Mouse (Mus musculus) testis, adult 2 months (tissue): ENCODE measurements around the gene Pamr1. TPM values are rescaled to one million over a fixed set of nuclear protein-coding genes. Genes with fewer than 3 reads are reported as not detected.

Source experiments
- H3K27ac ChIP-seq: fragments of 200-500 bp; 2 replicates; pipeline ENCODE4 v1.5.1; 2012; ENCODE audit warnings: low read depth, low read length; ENCODE audit not compliant: control insufficient read depth, insufficient read depth
- H3K27me3 ChIP-seq: fragments of 200-500 bp; 2 replicates; pipeline ENCODE4 v1.6.1; 2012; ENCODE audit warnings: mild to moderate bottlenecking, low read length, moderate library complexity; ENCODE audit not compliant: control insufficient read depth, insufficient read depth
- H3K36me3 ChIP-seq: fragments of 200-500 bp; 2 replicates; pipeline ENCODE4 v1.6.1; 2012; ENCODE audit warnings: mild to moderate bottlenecking, low read length; ENCODE audit not compliant: control insufficient read depth, insufficient read depth
- H3K4me1 ChIP-seq: fragments of 200-500 bp; 2 replicates; pipeline ENCODE4 v1.6.1; 2012; ENCODE audit warnings: low read length; ENCODE audit not compliant: control insufficient read depth, insufficient read depth
- H3K4me3 ChIP-seq: fragments of 200-500 bp; 2 replicates; pipeline ENCODE4 v1.5.1; 2012; ENCODE audit warnings: low read depth, mild to moderate bottlenecking, low read length, moderate library complexity, mixed read lengths; ENCODE audit not compliant: control insufficient read depth
- CTCF ChIP-seq: fragments of 200-500 bp; IDR thresholded peaks from 2 replicates; pipeline ENCODE4 v1.5.1; 2012; ENCODE audit warnings: low read depth, mild to moderate bottlenecking, inconsistent platforms, low read length, moderate library complexity; ENCODE audit not compliant: control insufficient read depth, insufficient read depth, insufficient replicate concordance
- POLR2A ChIP-seq: fragments of 200-500 bp; IDR thresholded peaks from 2 replicates; pipeline ENCODE4 v1.6.1; 2012; ENCODE audit warnings: low read depth, mild to moderate bottlenecking, inconsistent platforms, low read length, moderate library complexity; ENCODE audit not compliant: control insufficient read depth
- polyA plus RNA-seq: library from polyadenylated mRNA; depleted of rRNA; stranded (reverse); fragments of >200 nt; gene quantifications from 2 replicates; pipeline ENCODE4 v1.2.3, GENCODE M21; 2012

The Pamr1 gene
- polyA plus RNA-seq, 1 experiment, result 2.8 TPM

- Histone ChIP-seq H3K4me3 (no peak overlapping the region), H3K27me3 (no peaks in the 10 kb centered on the region), H3K27ac (no peak overlapping the region), H3K36me3 (no peaks in the 10 kb centered on the region), H3K4me1 (no peaks in the 10 kb centered on the region)
- TF ChIP-seq CTCF, result no peak
- no peak for TF ChIP-seq POLR2A
Measured at GRCm38 (mm10) chr2:102610485-102610884, 60.7 kb downstream of the Pamr1 start.

GRCm38 (mm10) chr2:102616637-102617036, 66.8 kb downstream of the Pamr1 start:
- Histone ChIP-seq H3K4me3 (no peak overlapping the region), H3K4me1 (no peaks in the 10 kb centered on the region), H3K27me3 (no peaks in the 10 kb centered on the region), H3K27ac (no peak overlapping the region), H3K36me3 (no peaks in the 10 kb centered on the region)
- no peak for TF ChIP-seq CTCF
- TF ChIP-seq POLR2A, result no peak

GRCm38 (mm10) chr2:102620744-102621429, 71.1 kb downstream of the Pamr1 start:
- TF ChIP-seq CTCF (no peak), POLR2A (no peak)
- H3K36me3 ChIP-seq, result no peaks in the 10 kb centered on the region
- no peaks in the 10 kb centered on the region for H3K4me1 ChIP-seq
- no peak overlapping the region for H3K27ac ChIP-seq
- no peak overlapping the region for H3K4me3 ChIP-seq
- H3K27me3 ChIP-seq, result no peaks in the 10 kb centered on the region

GRCm38 (mm10) chr2:102622176-102622575, 72.4 kb downstream of the Pamr1 start:
- Histone ChIP-seq H3K36me3 (no peaks in the 10 kb centered on the region), H3K4me1 (no peaks in the 10 kb centered on the region), H3K27me3 (no peaks in the 10 kb centered on the region), H3K4me3 (no peak overlapping the region), H3K27ac (no peak overlapping the region)
- TF ChIP-seq CTCF (no peak), POLR2A (no peak)

GRCm38 (mm10) chr2:102622943-102623342, 73.1 kb downstream of the Pamr1 start:
- Histone ChIP-seq H3K27ac (no peak overlapping the region), H3K4me3 (no peak overlapping the region), H3K4me1 (no peaks in the 10 kb centered on the region), H3K27me3 (no peaks in the 10 kb centered on the region), H3K36me3 (no peaks in the 10 kb centered on the region)
- TF ChIP-seq CTCF, result no peak
- TF ChIP-seq POLR2A, result no peak

GRCm38 (mm10) chr2:102624538-102624937, 74.7 kb downstream of the Pamr1 start:
- Histone ChIP-seq H3K36me3 (no peaks in the 10 kb centered on the region), H3K27me3 (no peaks in the 10 kb centered on the region), H3K4me1 (no peaks in the 10 kb centered on the region), H3K27ac (no peak overlapping the region), H3K4me3 (no peak overlapping the region)
- TF ChIP-seq POLR2A, result no peak
- TF ChIP-seq CTCF, result no peak

- no peak overlapping the region for H3K4me3 ChIP-seq
- no peaks in the 10 kb centered on the region for H3K36me3 ChIP-seq
- no peak overlapping the region for H3K27ac ChIP-seq
- no peaks in the 10 kb centered on the region for H3K4me1 ChIP-seq
- H3K27me3 ChIP-seq, result no peaks in the 10 kb centered on the region
- TF ChIP-seq POLR2A (no peak), CTCF (no peak)
Measured at GRCm38 (mm10) chr2:102632361-102632760, 82.5 kb downstream of the Pamr1 start.
